Comparison of ENCODE assay signal across 43 mouse cellular contexts in genomic region chr1:151263830-151264229, GRCm38 (mm10). TPM values are rescaled to one million over a fixed set of nuclear protein-coding genes. Genes with fewer than 3 reads are reported as not detected.
"Had no signal": no experiment of that assay in that cellular context is flagged by ENCODE, and none has a peak within 500 bp of the region (broad histone marks: within the 10 kb centered on the region; RNA-seq: fewer than 3 reads in every experiment).

No protein-coding gene starts in this region.

- ATAC-seq: hindbrain, embryonic 16.5 days; hindbrain, postnatal 0 days; inflammation-experienced regulatory T-cells, adult 6 months had no signal

- H3K4me3 ChIP-seq: heart, adult 2 months; heart, embryonic 10.5 days; heart, embryonic 12.5 days; heart, embryonic 13.5 days; heart, embryonic 15.5 days; hindbrain, embryonic 10.5 days; hindbrain, embryonic 12.5 days; hindbrain, embryonic 13.5 days; hindbrain, embryonic 15.5 days; layer of hippocampus, adult 2 months; left cerebral cortex, adult 2 months had no signal

- H3K27ac ChIP-seq: heart, adult 2 months; heart, embryonic 10.5 days; heart, embryonic 13.5 days; heart, embryonic 15.5 days; hindbrain, embryonic 10.5 days; hindbrain, embryonic 12.5 days; hindbrain, embryonic 13.5 days; hindbrain, embryonic 14.5 days; hindbrain, embryonic 15.5 days; hindbrain, postnatal 0 days; kidney, postnatal 0 days; layer of hippocampus, adult 2 months; left cerebral cortex, adult 2 months had no signal

- H3K36me3 ChIP-seq: heart, embryonic 10.5 days; heart, embryonic 12.5 days; heart, embryonic 13.5 days; heart, embryonic 15.5 days; hindbrain, embryonic 10.5 days; hindbrain, embryonic 12.5 days; hindbrain, embryonic 13.5 days; hindbrain, embryonic 15.5 days had no signal

- DNase-seq: heart, adult 2 months; heart, postnatal 10 days; heart, postnatal 14 days; heart, postnatal 36 days; heart, postnatal 4 days; kidney, adult 18-20 months; kidney, adult 9 months; kidney, postnatal 10 days; kidney, postnatal 14 days; layer of hippocampus, adult 9-11 months; layer of hippocampus, postnatal 36 days had no signal

- H3K9me3 ChIP-seq: heart, embryonic 10.5 days; heart, embryonic 12.5 days; heart, embryonic 13.5 days; heart, embryonic 15.5 days; hindbrain, embryonic 10.5 days; hindbrain, embryonic 12.5 days; hindbrain, embryonic 13.5 days; hindbrain, embryonic 15.5 days had no signal

- H3K4me2 ChIP-seq: heart, embryonic 11.5 days; heart, embryonic 12.5 days; heart, embryonic 13.5 days; heart, embryonic 15.5 days; hindbrain, embryonic 12.5 days; hindbrain, embryonic 13.5 days; hindbrain, embryonic 14.5 days; hindbrain, embryonic 15.5 days had no signal

- H3K27me3 ChIP-seq: heart, embryonic 12.5 days; heart, embryonic 13.5 days; heart, embryonic 15.5 days; hindbrain, embryonic 12.5 days; hindbrain, embryonic 13.5 days; hindbrain, embryonic 15.5 days had no signal

- H3K4me1 ChIP-seq: hindbrain, embryonic 15.5 days had no signal

- H3K9ac ChIP-seq: heart, embryonic 12.5 days; heart, embryonic 13.5 days; heart, embryonic 15.5 days; hindbrain, embryonic 12.5 days; hindbrain, embryonic 13.5 days; hindbrain, embryonic 14.5 days; hindbrain, embryonic 15.5 days had no signal

RNA-seq across cellular contexts. Expression of gene Gm47996, which starts 53.9 kb away (rescaled TPM):
- total RNA-seq: heart, adult 2 months; heart, adult 8-10 months; heart, postnatal 10 days; heart, postnatal 14 days; heart, postnatal 25 days; heart, postnatal 36 days; heart, postnatal 4 days; hindbrain, postnatal 0 days; layer of hippocampus, adult 18-20 months; layer of hippocampus, adult 2 months; layer of hippocampus, adult 8-10 months; layer of hippocampus, postnatal 10 days; layer of hippocampus, postnatal 14 days; layer of hippocampus, postnatal 25 days; layer of hippocampus, postnatal 36 days; left cerebral cortex, adult 18-20 months; left cerebral cortex, adult 2 months; left cerebral cortex, adult 8-10 months had no signal
- polyA plus RNA-seq: heart, adult 2 months; heart, embryonic 10.5 days; heart, embryonic 13.5 days; heart, embryonic 14.5 days; heart, embryonic 15.5 days; heart, embryonic 16.5 days; heart, postnatal 0 days; hindbrain, embryonic 12.5 days; hindbrain, embryonic 13.5 days; hindbrain, embryonic 14.5 days; hindbrain, embryonic 15.5 days; hindbrain, embryonic 16.5 days; hindbrain, postnatal 0 days; inflammation-experienced regulatory T-cells, adult 6 months; intestine, embryonic 14.5 days; intestine, embryonic 16.5 days; kidney, adult 2 months had no signal

RNA-seq across cellular contexts. Expression of gene 3110040M04Rik, which starts 59.9 kb away (rescaled TPM):
- total RNA-seq: heart, adult 2 months; heart, adult 8-10 months; heart, postnatal 10 days; heart, postnatal 14 days; heart, postnatal 25 days; heart, postnatal 36 days; heart, postnatal 4 days; hematopoietic stem cell, adult 5-6 weeks; hindbrain, postnatal 0 days; layer of hippocampus, adult 18-20 months; layer of hippocampus, adult 2 months; layer of hippocampus, adult 8-10 months; layer of hippocampus, postnatal 10 days; layer of hippocampus, postnatal 14 days; layer of hippocampus, postnatal 25 days; layer of hippocampus, postnatal 36 days; left cerebral cortex, adult 18-20 months; left cerebral cortex, adult 2 months; left cerebral cortex, adult 8-10 months had no signal
- polyA plus RNA-seq: heart, adult 2 months; heart, embryonic 13.5 days; heart, embryonic 14.5 days; heart, embryonic 15.5 days; heart, embryonic 16.5 days; heart, postnatal 0 days; hindbrain, embryonic 10.5 days; hindbrain, embryonic 13.5 days; hindbrain, embryonic 14.5 days; hindbrain, embryonic 15.5 days; hindbrain, embryonic 16.5 days; hindbrain, postnatal 0 days; inflammation-experienced regulatory T-cells, adult 6 months; intestine, embryonic 16.5 days had no signal
